ENCODE assay signal across 9 mouse cellular contexts in the genomic region with DNA sequence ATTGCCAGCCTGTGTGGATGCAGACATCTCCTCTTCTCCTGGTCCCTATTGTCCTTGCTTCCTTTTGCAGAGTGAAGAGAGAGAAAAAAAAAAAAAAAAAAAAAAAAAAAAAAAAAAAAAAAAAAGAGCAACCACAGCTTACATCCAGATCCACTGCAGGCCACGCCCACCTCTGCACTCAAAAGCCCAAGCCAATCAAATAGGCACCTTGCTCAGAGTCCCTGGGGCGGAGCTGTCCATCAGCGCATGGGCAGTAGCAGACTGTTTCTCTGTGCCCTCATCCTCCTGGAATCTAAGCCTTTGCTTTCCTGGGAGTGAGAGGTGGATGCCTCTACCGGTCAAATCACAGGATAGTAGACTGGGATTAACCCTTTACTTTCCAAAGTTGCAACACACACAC.
DNase-seq lines count a peak whose midpoint lies in the region; ATAC-seq lines count a peak whose summit lies in the region.
"Had no signal": no experiment of that assay in that cellular context is flagged by ENCODE, and none has a peak within 500 bp of the region (broad histone marks: within the 10 kb centered on the region; RNA-seq: fewer than 3 reads in every experiment).

No protein-coding gene starts in this region.

- no peaks in the 10 kb centered on the region for H3K9me3 ChIP-seq in kidney, embryonic 16.5 days (ENCODE audit: low read length)
- no peaks in the 10 kb centered on the region for H3K9me3 ChIP-seq in hindbrain, embryonic 13.5 days
- H3K9me3 ChIP-seq in midbrain, embryonic 14.5 days (ENCODE audit: control insufficient read depth, low read length) = no peaks in the 10 kb centered on the region

- no peak for DNase-seq in kidney, adult 9 months
- peak; percentile 73 for DNase-seq in embryo, embryonic 10 days (ENCODE audit: low spot score)
- peak; percentile 73 for DNase-seq in midbrain, embryonic 14.5 days
- DNase-seq in ovary, postnatal 14 days (ENCODE audit: low spot score) = no peak
- no peak for DNase-seq in thymus, postnatal 0 days (ENCODE audit: low spot score)

- peak; percentile 59 for ATAC-seq in kidney, embryonic 16.5 days (ENCODE audit: low FRiP score, low TSS enrichment)
- ATAC-seq in hindbrain, embryonic 13.5 days (ENCODE audit: low FRiP score) = peak; percentile 48; the same call in 1 of the 2 replicates
- peak; percentile 68 for ATAC-seq in midbrain, embryonic 14.5 days (ENCODE audit: low FRiP score, low TSS enrichment)
- no peak for ATAC-seq in erythroid progenitor cell, adult 5-6 weeks (replicated peaks; ENCODE audit: low FRiP score, poor library complexity, severe bottlenecking)

- H3K9ac ChIP-seq in kidney, embryonic 16.5 days (replicated peaks; ENCODE audit: low read length) = no peak overlapping the region
- no peak overlapping the region for H3K9ac ChIP-seq in hindbrain, embryonic 13.5 days
- no peak overlapping the region for H3K9ac ChIP-seq in midbrain, embryonic 14.5 days (replicated peaks; ENCODE audit: low read length)

- H3K36me3 ChIP-seq in kidney, embryonic 16.5 days (ENCODE audit: insufficient read depth, low read length) = no peaks in the 10 kb centered on the region
- no peaks in the 10 kb centered on the region for H3K36me3 ChIP-seq in hindbrain, embryonic 13.5 days
- H3K36me3 ChIP-seq in midbrain, embryonic 14.5 days (ENCODE audit: control insufficient read depth, insufficient read depth, low read length) = no peaks in the 10 kb centered on the region

- WGBS in kidney, embryonic 16.5 days = 28% methylated on average over 4 of the region's 4 CpGs
- 31% methylated on average over 4 of the region's 4 CpGs for WGBS in hindbrain, embryonic 13.5 days
- 35% methylated on average over 4 of the region's 4 CpGs for WGBS in midbrain, embryonic 14.5 days

- no peak overlapping the region for H3K4me2 ChIP-seq in kidney, embryonic 16.5 days (replicated peaks; ENCODE audit: low read depth, low read length)
- no peak overlapping the region for H3K4me2 ChIP-seq in hindbrain, embryonic 13.5 days
- no peak overlapping the region for H3K4me2 ChIP-seq in midbrain, embryonic 14.5 days (ENCODE audit: low read length)

- H3K27ac ChIP-seq in kidney, embryonic 16.5 days (ENCODE audit: low read length) = no peak overlapping the region
- no peak overlapping the region for H3K27ac ChIP-seq in hindbrain, embryonic 13.5 days
- H3K27ac ChIP-seq in midbrain, embryonic 14.5 days (replicated peaks; ENCODE audit: low read depth, low read length) = no peak overlapping the region

- H3K4me3 ChIP-seq in kidney, embryonic 16.5 days (ENCODE audit: low read length) = no peak overlapping the region
- H3K4me3 ChIP-seq in hindbrain, embryonic 13.5 days = no peak overlapping the region
- H3K4me3 ChIP-seq in midbrain, embryonic 14.5 days (replicated peaks; ENCODE audit: low read depth, low read length) = no peak overlapping the region
- H3K4me3 ChIP-seq: myocyte had no signal

- H3K27me3 ChIP-seq in kidney, embryonic 16.5 days (ENCODE audit: insufficient read depth, low read length) = no peaks in the 10 kb centered on the region
- no peaks in the 10 kb centered on the region for H3K27me3 ChIP-seq in hindbrain, embryonic 13.5 days
- no peaks in the 10 kb centered on the region for H3K27me3 ChIP-seq in midbrain, embryonic 14.5 days (ENCODE audit: control insufficient read depth, insufficient read depth, low read length)

- H3K4me1 ChIP-seq in kidney, embryonic 16.5 days (ENCODE audit: insufficient read depth, low read length) = 0 out of 2 replicates have a peak, but pooled peaks cover 4% of the 10 kb centered on the region
- H3K4me1 ChIP-seq in hindbrain, embryonic 13.5 days (replicated peaks) = peaks cover 26% of the 10 kb centered on the region
- peaks cover 4% of the 10 kb centered on the region; the same call in 1 of the 2 replicates for H3K4me1 ChIP-seq in midbrain, embryonic 14.5 days (ENCODE audit: control insufficient read depth, insufficient read depth, low read length)

Comparison
In these comparisons a context has a peak if more than half of its experiments do, and no peak if none do; other contexts are left out.
1. DNase-seq: peak in embryo, embryonic 10 days (single experiment) and midbrain, embryonic 14.5 days (single experiment); none in kidney, adult 9 months (single experiment), ovary, postnatal 14 days (single experiment) and thymus, postnatal 0 days (single experiment).